Mouse (Mus musculus): ENCODE results near the gene Sec63.

Sec63 gene

DNA sequence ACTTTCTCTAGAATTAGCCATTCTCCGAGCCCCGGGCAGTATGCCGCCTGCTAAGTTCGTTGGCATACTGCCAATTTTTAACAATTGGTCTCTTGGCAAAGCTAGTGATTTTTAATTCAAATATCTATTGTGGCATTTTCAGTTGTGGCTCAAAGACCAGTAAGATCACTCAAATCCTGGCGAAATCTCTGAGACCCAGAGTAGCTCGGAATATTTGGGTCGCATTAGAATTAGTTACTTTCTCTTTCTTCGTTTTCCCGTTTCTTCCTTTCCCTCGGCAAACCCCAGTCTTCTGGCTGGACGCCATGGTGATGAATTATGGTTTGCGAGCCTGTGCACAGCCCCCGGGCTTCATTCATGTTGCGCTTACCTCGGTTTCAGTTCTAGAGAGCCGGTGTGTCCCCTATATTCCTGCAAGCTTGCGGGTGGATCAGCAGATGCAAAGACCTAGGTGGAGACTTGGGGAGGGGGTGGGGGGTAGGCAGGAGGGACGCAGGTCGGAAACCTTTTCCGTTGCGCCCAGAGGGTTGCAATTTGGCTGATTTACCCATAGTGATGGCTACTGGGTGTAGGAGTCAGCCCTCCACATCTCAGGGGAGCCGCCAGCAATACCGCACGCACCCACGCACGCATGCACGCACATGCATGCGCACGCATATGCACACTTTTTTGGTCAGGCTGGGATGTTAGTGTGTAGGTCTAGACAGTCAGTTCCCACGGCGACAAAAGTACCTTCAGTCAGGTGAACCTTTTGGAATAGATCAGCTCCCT, 102.5 kb downstream of the Sec63 start:
- no peak for DNase-seq (ENCODE audit: low read depth)

DNA sequence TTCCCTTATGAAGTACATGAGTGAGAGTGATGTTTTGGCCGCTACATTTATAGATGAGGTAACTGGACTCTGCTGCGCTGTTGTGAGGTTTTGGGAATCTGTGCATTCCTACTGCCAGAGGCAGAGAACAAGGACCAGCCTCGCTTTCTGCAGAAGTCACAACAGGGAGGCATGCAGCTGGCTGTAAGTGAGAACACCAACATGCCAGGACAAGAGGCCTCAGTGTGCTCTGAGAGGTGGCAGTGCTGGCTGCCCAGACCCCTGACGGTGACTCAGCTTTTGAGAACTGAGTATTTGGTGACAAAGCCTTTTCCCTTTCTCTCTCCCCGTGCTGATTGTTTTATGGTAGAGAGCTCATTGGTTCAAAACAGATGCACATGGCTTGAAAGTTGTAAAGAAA, 103.4 kb downstream of the Sec63 start:
- DNase-seq (ENCODE audit: low read depth): no peak

GRCm38 (mm10) chr10:42868416-42868815, 107.1 kb downstream of the Sec63 start:
- no peak for DNase-seq (ENCODE audit: low read depth)

DNA sequence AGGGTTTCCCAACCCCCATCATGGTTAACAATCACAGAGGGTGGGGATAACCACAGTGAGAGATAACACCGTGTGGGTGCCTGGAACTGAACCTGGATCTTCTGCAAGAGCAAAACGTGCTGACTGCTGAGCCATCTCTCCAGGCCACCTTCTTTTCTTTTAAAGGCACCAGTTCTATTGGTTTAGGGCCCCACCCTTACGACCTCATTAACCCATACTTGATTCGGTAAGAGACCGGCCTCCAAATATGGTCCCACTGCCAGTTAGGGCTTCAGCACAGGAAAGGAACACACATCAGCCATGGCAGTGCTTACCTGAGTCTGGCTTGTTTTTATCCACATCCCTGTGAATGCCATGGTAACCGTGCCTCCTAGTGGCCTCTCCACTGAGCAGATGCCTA, 108.2 kb downstream of the Sec63 start:
- no peak for DNase-seq (ENCODE audit: low read depth)

- DNase-seq (ENCODE audit: low read depth): no peak
These were observed 111.1 kb downstream of the Sec63 start for GRCm38 (mm10) chr10:42872269-42873010.

DNA sequence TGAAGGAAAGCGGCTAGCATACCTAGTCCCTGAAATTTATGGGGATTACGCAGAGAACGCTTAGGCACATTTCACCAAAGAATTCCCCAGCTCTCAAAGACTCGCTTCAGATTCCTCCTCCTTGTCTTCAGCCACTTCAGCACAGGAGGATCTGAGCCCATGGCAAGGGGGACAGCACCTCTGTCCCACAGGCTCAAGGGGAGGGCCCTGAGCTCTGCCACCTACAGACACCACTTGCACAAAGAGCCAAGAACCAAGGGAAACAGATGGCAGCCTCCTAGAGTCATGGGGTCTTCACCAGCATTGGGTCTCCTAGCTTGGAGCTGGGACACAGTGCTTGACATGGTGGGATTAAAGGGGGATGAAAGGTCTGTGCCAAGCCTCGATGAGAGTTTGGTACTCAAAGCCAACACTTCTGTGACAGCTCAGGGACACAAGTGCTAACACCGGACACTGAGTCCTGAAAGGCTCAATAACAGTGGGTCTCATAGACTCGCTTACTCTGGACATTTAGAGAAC, 111.8 kb downstream of the Sec63 start:
- DNase-seq (ENCODE audit: low read depth): no peak

- no peak for DNase-seq (ENCODE audit: low read depth)
These were observed 114.9 kb downstream of the Sec63 start for GRCm38 (mm10) chr10:42876172-42876571.

- DNase-seq (ENCODE audit: low read depth): no peak
These were observed 118.0 kb downstream of the Sec63 start for GRCm38 (mm10) chr10:42879269-42879681.

GRCm38 (mm10) chr10:42879682-42880081, 118.4 kb downstream of the Sec63 start:
- no peak for DNase-seq (ENCODE audit: low read depth)
